Mouse (Mus musculus) ovary, adult 10 weeks (tissue): Measurements from ENCODE around the gene Gm4756. TPM values are rescaled to one million over a fixed set of nuclear protein-coding genes. Genes with fewer than 3 reads are reported as not detected.

Experiments
- polyA plus RNA-seq: library from polyadenylated mRNA; stranded (reverse); fragments of 350-450 nt; fragmentation: Illumina TruSeq; extraction: RNeasy Lipid Tissue Mini Kit (QIAGEN cat#74804); gene quantifications from one replicate; pipeline ENCODE4 v1.2.3, GENCODE M21; 2014

The Gm4756 gene
- not detected for polyA plus RNA-seq

DNA sequence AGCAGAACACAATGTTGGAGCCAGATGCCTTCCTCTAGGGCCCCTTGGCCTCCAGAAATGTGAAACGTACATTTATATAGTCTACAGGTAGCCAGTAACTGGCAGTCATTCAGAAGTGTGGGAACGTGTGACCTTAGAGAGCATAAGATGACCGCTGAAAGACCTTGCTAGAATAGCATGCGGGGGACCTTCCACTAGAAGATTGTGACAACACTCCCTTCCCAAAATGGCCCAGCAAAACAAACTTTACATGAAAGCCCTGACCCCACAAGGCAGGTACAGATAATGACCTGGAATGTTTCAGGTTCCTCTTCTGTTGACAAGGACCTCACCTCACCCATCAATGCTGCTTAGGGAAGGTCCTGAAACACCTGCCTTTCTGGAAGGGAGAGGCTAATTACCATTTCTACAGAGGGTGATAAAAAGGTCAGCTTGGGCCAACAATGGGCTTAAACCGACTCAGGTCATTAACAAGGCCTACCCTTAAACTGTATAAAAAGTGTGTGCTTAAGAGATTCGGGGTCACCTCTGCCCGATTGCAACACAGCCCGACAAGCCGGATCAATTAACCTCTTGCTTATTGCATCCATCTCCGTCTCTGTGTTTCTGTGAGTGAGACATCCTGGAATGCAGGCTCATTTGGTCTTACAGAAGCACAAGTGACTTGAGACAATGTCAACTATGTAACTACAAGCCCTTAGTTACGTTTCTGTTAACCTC lies at the start of gene Gm4756:
Gm4756 (minus strand) TSS at position 51 of the 720 bp plus-strand sequence.

DNA sequence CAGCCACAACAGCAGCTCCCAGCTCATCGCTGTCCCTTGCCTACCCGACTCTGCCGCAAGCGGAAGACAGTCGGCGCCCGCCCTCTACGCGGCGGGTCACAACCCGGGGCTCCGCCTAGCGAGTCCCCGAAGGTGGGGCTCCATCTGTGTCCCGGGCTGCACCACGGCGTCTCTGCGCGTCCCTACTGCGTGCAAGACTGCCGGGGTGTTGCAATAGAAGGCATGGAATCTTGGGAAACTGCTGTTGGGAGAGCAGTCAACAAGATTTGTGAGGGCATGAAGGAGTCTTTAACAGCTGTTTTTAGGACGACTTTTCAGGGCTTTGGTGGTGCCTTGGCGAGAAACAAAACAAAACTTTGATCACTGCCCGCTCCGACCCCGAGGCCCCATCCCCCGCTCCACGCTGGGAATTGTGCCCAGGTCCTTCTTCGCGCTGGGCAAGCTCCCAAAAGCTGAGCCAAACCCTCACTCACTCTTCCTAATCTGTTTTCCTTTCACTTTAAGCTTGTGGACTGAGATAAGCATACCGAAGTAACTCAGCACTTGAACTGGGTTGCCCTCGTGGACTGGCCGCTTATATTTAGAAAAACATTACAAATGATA lies 15.4 kb upstream of the Gm4756 start, which contains the start of gene Dhrs7:
Dhrs7 (minus strand) TSS at position 175 of the 603 bp plus-strand sequence.

DNA sequence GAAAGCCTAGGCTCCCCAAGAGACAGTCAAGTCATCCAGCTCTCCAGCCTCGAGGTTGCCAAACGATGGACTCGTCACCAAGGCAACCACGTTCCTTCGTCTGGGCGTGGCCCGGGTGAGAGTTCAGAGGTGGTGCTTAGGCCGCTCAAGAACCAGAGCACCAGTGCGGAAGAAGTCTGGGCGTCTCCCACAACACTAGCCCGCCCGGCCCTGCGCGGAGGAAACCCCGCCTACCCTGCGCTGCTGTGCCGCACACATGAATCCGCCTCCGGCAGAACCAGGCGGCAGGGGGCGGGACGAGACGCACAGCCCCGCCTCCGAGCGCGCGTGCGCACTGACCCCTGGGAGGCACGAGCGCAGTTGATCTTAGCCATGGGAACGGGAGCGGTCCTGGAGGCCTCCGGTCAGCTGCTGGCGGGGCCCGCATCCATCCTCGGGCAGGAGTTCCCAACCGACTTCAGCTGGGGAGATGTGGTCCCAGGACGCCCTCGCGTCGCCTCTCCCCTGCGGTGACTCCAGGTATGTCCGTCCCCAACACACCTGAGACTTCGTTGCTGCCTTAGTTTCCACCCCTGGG lies 113.4 kb downstream of the Gm4756 start, which contains the start of gene Pcnx4:
Pcnx4 (plus strand) TSS at position 363 of the 577 bp plus-strand sequence.

Other genes starting within 250 kb of the Gm4756 start
- gene Rtn1, start 240.6 kb downstream of the Gm4756 start, polyA plus RNA-seq, result 35.2 TPM
- gene Lrrc9, start 207.8 kb downstream of the Gm4756 start, polyA plus RNA-seq, result 4.9 TPM
- gene Pcnx4, start 113.3 kb downstream of the Gm4756 start, polyA plus RNA-seq, result 9.0 TPM
- gene Dhrs7, start 15.2 kb upstream of the Gm4756 start, polyA plus RNA-seq, result 89.7 TPM
- gene Ppm1a, start 107.8 kb upstream of the Gm4756 start, polyA plus RNA-seq, result 161 TPM